Mouse (Mus musculus) liver, embryonic 13.5 days (tissue): ENCODE measurements around the gene Vwce. TPM values are rescaled to one million over a fixed set of nuclear protein-coding genes. Genes with fewer than 3 reads are reported as not detected.

Experiments used
- ATAC-seq: fragments of 200-750 bp; cut with Nextera tagmentation; 2 replicates; pipeline ENCODE4 v1.8.0; 2017; ENCODE audit warnings: low read depth, mild to moderate bottlenecking, moderate number of reproducible peaks, moderate library complexity
- DNase-seq: peaks from one replicate; pipeline ENCODE4 v3.0.0; 2022
- H3K27ac ChIP-seq: fragments of 300-500 bp; sonication (generic); 2 replicates; pipeline ENCODE4 v1.5.1; 2015; ENCODE audit warnings: moderate library complexity, mild to moderate bottlenecking, inconsistent platforms
- H3K27me3 ChIP-seq: fragments of 300-500 bp; sonication (generic); 2 replicates; pipeline ENCODE4 v1.6.1; 2015; ENCODE audit warnings: mild to moderate bottlenecking, inconsistent platforms
- H3K36me3 ChIP-seq: fragments of 300-500 bp; sonication (generic); 2 replicates; pipeline ENCODE4 v1.6.1; 2015; ENCODE audit warnings: mild to moderate bottlenecking, inconsistent platforms
- H3K4me1 ChIP-seq: fragments of 300-500 bp; sonication (generic); replicated peaks from 2 replicates; pipeline ENCODE4 v1.6.1; 2015; ENCODE audit warnings: inconsistent platforms
- H3K4me2 ChIP-seq: fragments of 300-500 bp; sonication (generic); 2 replicates; pipeline ENCODE4 v1.6.1; 2015; ENCODE audit warnings: inconsistent platforms, mild to moderate bottlenecking, moderate library complexity
- H3K4me3 ChIP-seq: fragments of 300-500 bp; sonication (generic); replicated peaks from 2 replicates; pipeline ENCODE4 v1.5.1; 2015; ENCODE audit warnings: mild to moderate bottlenecking, inconsistent platforms
- H3K9ac ChIP-seq: fragments of 300-500 bp; sonication (generic); 2 replicates; pipeline ENCODE4 v1.6.1; 2015; ENCODE audit warnings: mild to moderate bottlenecking, inconsistent platforms
- H3K9me3 ChIP-seq: fragments of 300-500 bp; sonication (generic); replicated peaks from 2 replicates; pipeline ENCODE4 v1.6.1; 2016; ENCODE audit warnings: inconsistent platforms
- WGBS: fragments of 180-500 bp; shearing (Covaris S2); methylation state at CpG from one replicate; pipeline ENCODE4 v1.1.7; 2015; ENCODE audit not compliant: insufficient replicate concordance; 5-methylcytosine and 5-hydroxymethylcytosine counted together
- polyA plus RNA-seq: library from polyadenylated mRNA; unstranded; fragments of >200 nt; fragmentation: Nextera tagmentation; extraction: Ambion mirVana; gene quantifications from 2 replicates; pipeline ENCODE4 v1.2.1, GENCODE M21; 2015

The Vwce gene
- 5.3 and 5.8 TPM in 2 replicates for polyA plus RNA-seq

- Histone ChIP-seq H3K4me3 (peak within 1 kb of the TSS; percentile 65), H3K36me3 (peaks cover 27% of the 10 kb centered on the region), H3K27ac (peak within 1 kb of the TSS; percentile 78), H3K9me3 (no peaks in the 10 kb centered on the region), H3K4me2 (peak within 1 kb of the TSS; percentile 94), H3K4me1 (peaks cover 53% of the 10 kb centered on the region), H3K27me3 (no peaks in the 10 kb centered on the region), H3K9ac (peak within 1 kb of the TSS; percentile 81)
- DNase-seq (peak; percentile 62), ATAC-seq (peak; percentile 87)
- WGBS: 2% methylated on average over 32 of the region's 32 CpGs
Observed at GRCm38 (mm10) chr19:10634106-10634871, at the start of gene Vwce. Gene Vwce (plus strand): TSS chr19:10634213.

- Histone ChIP-seq H3K4me1 (peaks cover 17% of the 10 kb centered on the region), H3K27me3 (no peaks in the 10 kb centered on the region), H3K9me3 (no peaks in the 10 kb centered on the region), H3K27ac (no peak overlapping the region), H3K9ac (no peak overlapping the region), H3K4me2 (no peak overlapping the region), H3K36me3 (peaks cover 28% of the 10 kb centered on the region), H3K4me3 (no peak overlapping the region)
- DNase-seq (no peak), ATAC-seq (no peak)
- WGBS: 80% methylated on average over 8 of the region's 8 CpGs
Observed at GRCm38 (mm10) chr19:10585112-10585511, 48.9 kb upstream of the Vwce start.

- WGBS: 63% methylated on average over 8 of the region's 8 CpGs
- peaks cover 33% of the 10 kb centered on the region for H3K36me3 ChIP-seq
- no peaks in the 10 kb centered on the region for H3K27me3 ChIP-seq
- DNase-seq: no peak
- no peak overlapping the region for H3K9ac ChIP-seq
- no peak overlapping the region for H3K4me3 ChIP-seq
- no peak overlapping the region for H3K4me2 ChIP-seq
- H3K27ac ChIP-seq: peak overlapping the region; percentile 55
- peaks cover 17% of the 10 kb centered on the region for H3K4me1 ChIP-seq
- ATAC-seq: no peak
- no peaks in the 10 kb centered on the region for H3K9me3 ChIP-seq
Observed at GRCm38 (mm10) chr19:10587231-10587630, 46.8 kb upstream of the Vwce start.

- 36% methylated on average over 5 of the region's 5 CpGs for WGBS
- no peak overlapping the region for H3K9ac ChIP-seq
- no peaks in the 10 kb centered on the region for H3K9me3 ChIP-seq
- ATAC-seq: no peak
- DNase-seq: no peak
- peaks cover 34% of the 10 kb centered on the region for H3K36me3 ChIP-seq
- peak overlapping the region; percentile 67 for H3K27ac ChIP-seq
- H3K4me1 ChIP-seq: peaks cover 17% of the 10 kb centered on the region
- no peak overlapping the region for H3K4me2 ChIP-seq
- H3K27me3 ChIP-seq: no peaks in the 10 kb centered on the region
- no peak overlapping the region for H3K4me3 ChIP-seq
Observed at GRCm38 (mm10) chr19:10589127-10589857, 44.7 kb upstream of the Vwce start.

- no peak for ATAC-seq
- peaks cover 39% of the 10 kb centered on the region for H3K36me3 ChIP-seq
- H3K27me3 ChIP-seq: no peaks in the 10 kb centered on the region
- H3K4me2 ChIP-seq: no peak overlapping the region
- DNase-seq: no peak
- H3K4me3 ChIP-seq: no peak overlapping the region
- H3K4me1 ChIP-seq: peaks cover 14% of the 10 kb centered on the region
- H3K27ac ChIP-seq: peak overlapping the region; percentile 10; the same call in 1 of the 2 replicates
- no peaks in the 10 kb centered on the region for H3K9me3 ChIP-seq
- WGBS: 58% methylated on average over 3 of the region's 3 CpGs
- H3K9ac ChIP-seq: no peak overlapping the region
Observed at GRCm38 (mm10) chr19:10590301-10590700, 43.7 kb upstream of the Vwce start.

GRCm38 (mm10) chr19:10591659-10592377 is 42.2 kb upstream of the Vwce start:
- Histone ChIP-seq H3K9me3 (no peaks in the 10 kb centered on the region), H3K36me3 (peaks cover 50% of the 10 kb centered on the region), H3K27ac (peak overlapping the region; percentile 30; the same call in 1 of the 2 replicates), H3K4me1 (peaks cover 14% of the 10 kb centered on the region; the same call in 1 of the 2 replicates), H3K27me3 (no peaks in the 10 kb centered on the region), H3K4me3 (no peak overlapping the region), H3K9ac (no peak overlapping the region), H3K4me2 (no peak overlapping the region)
- ATAC-seq: peak; percentile 65
- DNase-seq: no peak
- WGBS: 77% methylated on average over 6 of the region's 6 CpGs

GRCm38 (mm10) chr19:10598188-10598587 is 35.8 kb upstream of the Vwce start:
- Histone ChIP-seq H3K4me3 (no peak overlapping the region), H3K27me3 (no peaks in the 10 kb centered on the region), H3K27ac (no peak overlapping the region), H3K4me2 (no peak overlapping the region), H3K36me3 (peaks cover 51% of the 10 kb centered on the region), H3K9ac (no peak overlapping the region), H3K4me1 (peaks cover 16% of the 10 kb centered on the region), H3K9me3 (no peaks in the 10 kb centered on the region)
- ATAC-seq (no peak), DNase-seq (peak; percentile 15)
- WGBS: 24% methylated on average over 3 of the region's 3 CpGs

GRCm38 (mm10) chr19:10599648-10600047 is 34.4 kb upstream of the Vwce start:
- no peak overlapping the region for H3K4me2 ChIP-seq
- H3K4me3 ChIP-seq: no peak overlapping the region
- H3K27me3 ChIP-seq: no peaks in the 10 kb centered on the region
- H3K4me1 ChIP-seq: peaks cover 31% of the 10 kb centered on the region
- no peak for DNase-seq
- no peak overlapping the region for H3K9ac ChIP-seq
- peak overlapping the region; percentile 15; the same call in 1 of the 2 replicates for H3K27ac ChIP-seq
- ATAC-seq: no peak
- H3K9me3 ChIP-seq: no peaks in the 10 kb centered on the region
- peaks cover 36% of the 10 kb centered on the region for H3K36me3 ChIP-seq
- WGBS: 84% methylated on average over 2 of the region's 2 CpGs

GRCm38 (mm10) chr19:10602247-10602769 is 31.7 kb upstream of the Vwce start:
- ATAC-seq (no peak), DNase-seq (no peak)
- H3K36me3 ChIP-seq: peaks cover 25% of the 10 kb centered on the region
- H3K9ac ChIP-seq: peak overlapping the region; percentile 56
- peak overlapping the region; percentile 78 for H3K27ac ChIP-seq
- H3K27me3 ChIP-seq: no peaks in the 10 kb centered on the region
- H3K4me1 ChIP-seq: peaks cover 44% of the 10 kb centered on the region
- H3K4me2 ChIP-seq: peak overlapping the region; percentile 49
- 27% methylated on average over 6 of the region's 6 CpGs for WGBS
- H3K4me3 ChIP-seq: peak overlapping the region; percentile 19
- H3K9me3 ChIP-seq: no peaks in the 10 kb centered on the region

GRCm38 (mm10) chr19:10602787-10603186 is 31.2 kb upstream of the Vwce start:
- peak overlapping the region; percentile 92 for H3K27ac ChIP-seq
- H3K4me1 ChIP-seq: peaks cover 49% of the 10 kb centered on the region
- peaks cover 30% of the 10 kb centered on the region for H3K36me3 ChIP-seq
- ATAC-seq (no peak), DNase-seq (peak; percentile 72)
- H3K27me3 ChIP-seq: no peaks in the 10 kb centered on the region
- peak overlapping the region; percentile 82 for H3K4me2 ChIP-seq
- WGBS: under 1% methylated on average over 9 of the region's 9 CpGs
- peak overlapping the region; percentile 82 for H3K9ac ChIP-seq
- H3K4me3 ChIP-seq: peak overlapping the region; percentile 19
- no peaks in the 10 kb centered on the region for H3K9me3 ChIP-seq
